Mouse (Mus musculus) c-Kit-positive CD71-positive TER-119-negative erythroid progenitor cells, embryonic 14.5 days (primary cell): ENCODE measurements around the gene Eef1akmt4.
"Not testable (repeated sequence)": the region's sequence is repeated elsewhere in the genome, so short reads cannot be mapped to it uniquely, and the experiment has no call there.

ENCODE experiments used
- DNase-seq: peaks from one replicate; pipeline ENCODE4 v3.0.0-alpha.2; 2013; ENCODE audit warnings: low read depth

The Eef1akmt4 gene

DNA sequence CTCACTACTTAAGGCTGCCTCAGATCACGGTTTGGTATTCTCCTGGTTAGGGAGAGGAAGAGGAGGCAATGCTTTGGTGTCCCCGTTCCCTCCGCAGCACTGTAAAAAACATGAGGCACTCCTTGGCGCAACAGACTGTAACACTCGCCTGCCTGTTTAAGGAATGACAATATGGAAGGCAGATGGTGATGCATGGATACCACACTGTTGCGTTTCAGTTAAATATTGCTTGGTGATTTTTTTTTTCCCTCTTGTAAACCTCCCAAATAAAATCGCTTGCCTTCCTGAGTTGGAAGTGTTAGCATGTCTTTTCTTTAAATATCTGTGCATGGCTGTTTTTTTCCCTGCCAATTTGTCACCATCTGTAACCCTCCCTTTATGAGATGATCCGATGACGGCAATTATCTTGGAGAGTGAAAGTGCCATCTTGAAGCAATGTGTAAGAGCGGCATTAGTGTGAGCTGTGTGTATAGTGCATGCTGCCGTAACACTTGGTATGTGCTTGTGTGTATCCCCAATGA lies 17.5 kb downstream of the Eef1akmt4 start:
- DNase-seq, result no peak

DNA sequence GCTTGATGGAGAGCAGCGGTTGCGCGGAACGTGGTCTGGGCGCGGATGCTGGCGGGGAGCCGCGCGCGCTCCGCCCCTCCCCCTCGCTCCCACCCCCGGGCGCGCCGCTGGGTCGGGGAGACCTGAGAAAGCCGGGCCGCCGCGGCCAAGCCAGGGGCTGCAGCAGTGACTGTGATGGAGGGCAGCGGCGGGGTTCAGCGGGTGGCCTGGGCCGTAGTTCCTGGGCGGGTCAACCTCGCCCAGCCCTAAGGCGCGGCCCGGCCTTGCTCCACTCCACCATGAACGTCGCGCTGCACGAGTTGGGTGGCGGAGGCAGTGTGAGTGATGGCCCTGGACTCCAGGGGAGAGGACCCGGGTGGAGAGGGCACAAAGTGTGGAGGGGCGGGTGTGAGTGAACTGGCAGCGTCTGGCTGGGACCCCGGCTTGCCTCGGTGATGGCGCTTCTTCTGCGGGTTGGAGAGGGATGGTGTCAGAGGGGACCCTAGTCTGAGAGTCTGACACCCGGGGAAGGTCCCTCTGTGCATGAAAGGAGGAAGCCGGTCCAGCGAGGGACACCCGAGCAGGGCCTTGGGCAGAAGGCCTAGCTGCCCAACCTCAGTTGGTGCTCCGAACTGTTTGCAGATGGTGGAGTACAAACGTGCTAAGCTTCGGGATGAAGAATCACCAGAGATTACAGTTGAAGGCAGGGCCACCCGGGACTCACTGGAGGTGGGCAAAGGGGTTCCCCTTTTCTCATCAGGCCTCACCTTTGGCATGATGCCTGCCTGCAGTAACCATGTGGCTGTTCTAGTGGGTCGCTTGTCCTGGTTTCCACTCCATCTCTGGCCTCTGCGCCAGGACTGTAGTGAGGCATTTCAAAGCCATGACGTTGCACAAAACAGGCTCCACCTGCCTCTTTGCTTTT lies 18.6 kb downstream of the Eef1akmt4 start, which contains the start of gene Ece2:
Ece2 (plus strand) TSS at position 98 of the 904 bp plus-strand sequence.
- DNase-seq, result no peak

DNA sequence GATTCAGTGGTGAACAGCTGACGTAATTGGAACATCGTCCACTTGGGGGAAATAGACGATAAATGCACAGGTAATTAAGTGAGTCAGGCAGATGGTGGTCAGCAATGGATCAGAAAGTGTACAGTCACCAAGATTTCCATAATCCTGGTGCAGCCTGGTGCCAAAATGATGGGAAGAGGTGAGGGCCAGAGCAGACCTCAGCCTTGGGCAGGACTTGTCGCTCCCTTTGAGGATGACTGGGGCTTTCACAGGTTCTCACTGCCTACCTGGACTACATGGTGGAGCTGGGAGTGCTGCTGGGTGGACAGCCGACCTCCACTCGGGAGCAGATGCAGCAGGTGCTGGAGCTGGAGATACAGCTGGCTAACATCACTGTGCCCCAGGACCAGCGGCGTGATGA lies 26.0 kb downstream of the Eef1akmt4 start:
- no peak for DNase-seq

DNA sequence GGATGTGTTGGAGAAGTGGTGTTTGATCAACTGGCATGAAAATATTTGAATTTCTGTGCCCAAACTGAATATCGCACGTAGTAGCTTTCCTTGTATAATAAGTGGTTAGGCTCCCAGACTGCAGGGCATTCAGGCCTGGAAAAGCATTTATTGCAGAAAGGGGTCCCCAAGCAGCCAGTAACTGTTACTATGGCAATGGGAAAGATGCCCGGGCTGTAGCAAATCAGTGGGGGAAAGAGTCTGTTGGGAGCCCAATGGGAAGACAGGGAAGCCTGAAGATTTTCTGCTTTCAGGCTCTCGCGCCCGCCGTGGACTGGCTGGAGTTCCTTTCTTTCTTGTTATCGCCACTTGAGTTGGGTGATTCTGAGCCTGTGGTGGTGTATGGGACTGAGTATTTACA lies 27.0 kb downstream of the Eef1akmt4 start:
- no peak for DNase-seq

GRCm38 (mm10) chr16:20642161-20642560 lies 30.8 kb downstream of the Eef1akmt4 start:
- peak; percentile 23 for DNase-seq

DNA sequence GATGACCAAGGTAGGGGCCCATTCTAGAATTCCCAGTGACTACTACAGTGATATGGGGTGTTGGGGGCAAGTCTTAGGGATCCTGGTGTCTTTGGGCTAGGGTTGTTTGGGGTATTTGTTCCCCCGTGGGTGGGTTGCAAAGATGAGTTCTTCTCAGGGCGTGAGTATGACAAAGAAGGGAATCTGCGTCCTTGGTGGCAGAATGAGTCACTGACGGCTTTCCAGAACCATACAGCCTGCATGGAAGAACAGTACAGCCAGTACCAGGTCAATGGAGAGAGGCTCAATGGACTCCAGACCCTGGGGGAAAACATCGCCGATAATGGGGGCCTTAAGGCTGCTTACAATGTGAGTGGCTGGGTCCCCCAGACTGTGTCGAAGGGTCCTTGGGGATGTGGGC lies 32.5 kb downstream of the Eef1akmt4 start:
- no peak for DNase-seq

- DNase-seq, result peak; percentile 87
Observed at GRCm38 (mm10) chr16:20651076-20651946, 39.9 kb downstream of the Eef1akmt4 start, which contains the start of gene Psmd2. TSS of gene Psmd2 (plus strand) at chr16:20651652.

DNA sequence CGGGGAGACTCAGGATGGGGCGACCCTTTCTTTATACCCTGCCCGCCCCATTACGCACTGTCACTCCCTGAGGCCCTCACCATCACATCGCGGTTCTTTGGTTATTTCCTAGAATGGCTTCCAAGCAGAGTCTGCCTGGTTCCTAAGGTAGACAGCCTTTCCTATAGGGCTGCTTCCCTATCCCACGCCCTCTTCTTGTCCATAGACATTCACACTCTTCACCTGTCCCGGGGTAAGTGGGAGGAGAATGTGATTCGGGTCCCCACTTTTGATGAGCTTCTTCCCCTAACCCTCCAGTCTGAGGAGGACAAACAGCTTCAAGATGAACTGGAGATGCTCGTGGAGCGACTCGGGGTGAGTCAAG lies 40.5 kb downstream of the Eef1akmt4 start:
- DNase-seq, result no peak

DNA sequence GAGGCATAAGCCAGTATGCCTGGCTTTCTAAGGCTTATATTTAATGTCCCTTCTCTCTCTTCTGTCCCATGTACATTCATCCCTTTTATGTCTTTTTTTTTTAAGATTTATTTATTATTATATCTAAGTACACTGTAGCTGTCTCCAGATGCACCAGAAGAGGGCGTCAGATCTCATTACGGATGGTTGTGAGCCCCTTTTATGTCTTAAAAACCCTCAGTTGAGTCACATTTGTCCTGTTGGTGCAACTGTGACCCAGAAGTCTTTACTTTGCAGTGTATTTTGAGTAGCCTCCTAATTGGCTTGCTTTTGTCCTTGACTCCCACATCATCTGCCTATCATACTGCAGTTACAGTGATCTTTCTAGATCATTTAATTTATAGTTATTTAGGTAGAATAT lies 41.9 kb downstream of the Eef1akmt4 start:
- DNase-seq, result no peak

DNA sequence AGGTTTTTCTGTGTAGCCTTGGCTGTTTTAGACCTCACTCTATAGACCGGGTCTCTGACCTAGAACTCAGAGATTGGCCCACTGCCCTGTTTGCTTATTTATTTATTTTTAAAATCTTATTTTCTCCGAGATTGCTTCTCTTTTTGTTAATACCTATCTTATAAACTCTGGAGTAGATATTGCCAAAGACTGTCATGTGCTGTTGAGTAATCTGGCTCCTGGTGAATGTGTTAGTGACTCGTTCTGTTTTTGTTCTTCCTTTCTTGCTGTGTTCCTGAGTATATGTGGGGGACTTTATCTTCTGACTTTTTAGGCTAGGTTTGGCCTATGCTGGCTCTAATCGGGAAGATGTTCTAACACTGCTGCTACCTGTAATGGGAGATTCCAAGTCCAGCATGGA lies 46.3 kb downstream of the Eef1akmt4 start:
- no peak for DNase-seq

GRCm38 (mm10) chr16:20668013-20668412 lies 56.6 kb downstream of the Eef1akmt4 start, which contains the start of gene Eif4g1:
TSS of gene Eif4g1 (plus strand) at chr16:20668313.
- DNase-seq, result not testable (repeated sequence)
